Mouse (Mus musculus): ENCODE measurements around the gene Ahcyl2. TPM values are rescaled to one million over a fixed set of nuclear protein-coding genes. Genes with fewer than 3 reads are reported as not detected.

The Ahcyl2 gene
- polyA plus RNA-seq, 1 experiment from 2014 or later, result 20.2 TPM

DNA sequence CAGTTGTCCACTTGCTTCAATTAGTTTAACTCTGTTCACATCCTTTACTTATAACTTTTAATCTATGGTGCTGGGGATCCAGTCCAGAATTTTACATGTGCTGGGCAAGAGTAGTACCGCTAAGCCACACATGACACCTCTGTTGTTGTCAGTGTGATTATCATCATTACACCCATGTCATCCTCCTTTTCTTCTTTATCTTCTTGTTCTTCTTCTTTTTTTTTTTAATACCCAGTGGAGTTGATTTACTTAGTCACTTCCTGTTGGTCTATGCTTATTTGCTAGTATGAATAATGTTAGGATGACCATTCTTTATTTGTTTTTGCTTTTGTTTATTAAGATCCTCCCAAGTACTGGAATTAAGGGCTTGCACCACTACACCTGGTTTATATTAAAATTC is 133.6 kb downstream of the Ahcyl2 start:
- H3K4me2 ChIP-seq, result no peak overlapping the region
- H3K27me3 ChIP-seq, result no peaks in the 10 kb centered on the region
- WGBS, result 100% methylated on average over 1 of the region's 1 CpGs
- H3K27ac ChIP-seq (replicated peaks), result no peak overlapping the region
- no peaks in the 10 kb centered on the region for H3K9me3 ChIP-seq
- no peak overlapping the region for H3K9ac ChIP-seq
- H3K4me1 ChIP-seq (replicated peaks), result no peaks in the 10 kb centered on the region
- H3K36me3 ChIP-seq, result peaks cover 31% of the 10 kb centered on the region
- ATAC-seq (ENCODE audit: low FRiP score, low read depth), result no peak
- H3K4me3 ChIP-seq, result no peak overlapping the region

DNA sequence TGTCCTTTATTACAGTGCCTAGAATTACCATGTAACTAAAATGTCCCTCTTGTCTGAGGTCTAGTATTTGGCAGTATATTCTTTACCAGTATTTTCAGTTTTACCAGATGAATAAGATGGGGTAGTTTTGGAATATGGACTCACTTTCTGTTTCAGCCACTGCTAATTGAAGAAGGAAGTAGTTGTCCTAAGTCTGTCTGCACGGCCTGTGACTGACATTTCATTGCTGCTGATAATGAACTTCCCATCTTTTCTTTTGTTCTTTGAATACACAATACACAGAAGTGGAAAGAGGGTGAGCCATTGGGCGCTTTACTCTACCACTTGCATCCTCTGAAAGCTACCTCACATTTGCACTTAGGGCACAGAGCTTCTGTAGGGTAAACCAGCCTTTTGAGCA is 134.4 kb downstream of the Ahcyl2 start:
- Histone ChIP-seq H3K27ac (replicated peaks) (no peak overlapping the region), H3K9ac (no peak overlapping the region), H3K36me3 (peaks cover 22% of the 10 kb centered on the region), H3K4me1 (replicated peaks) (no peaks in the 10 kb centered on the region), H3K4me3 (no peak overlapping the region), H3K4me2 (no peak overlapping the region), H3K9me3 (no peaks in the 10 kb centered on the region), H3K27me3 (no peaks in the 10 kb centered on the region)
- 71% methylated on average over 2 of the region's 2 CpGs for WGBS
- no peak for ATAC-seq (ENCODE audit: low FRiP score, low read depth)

DNA sequence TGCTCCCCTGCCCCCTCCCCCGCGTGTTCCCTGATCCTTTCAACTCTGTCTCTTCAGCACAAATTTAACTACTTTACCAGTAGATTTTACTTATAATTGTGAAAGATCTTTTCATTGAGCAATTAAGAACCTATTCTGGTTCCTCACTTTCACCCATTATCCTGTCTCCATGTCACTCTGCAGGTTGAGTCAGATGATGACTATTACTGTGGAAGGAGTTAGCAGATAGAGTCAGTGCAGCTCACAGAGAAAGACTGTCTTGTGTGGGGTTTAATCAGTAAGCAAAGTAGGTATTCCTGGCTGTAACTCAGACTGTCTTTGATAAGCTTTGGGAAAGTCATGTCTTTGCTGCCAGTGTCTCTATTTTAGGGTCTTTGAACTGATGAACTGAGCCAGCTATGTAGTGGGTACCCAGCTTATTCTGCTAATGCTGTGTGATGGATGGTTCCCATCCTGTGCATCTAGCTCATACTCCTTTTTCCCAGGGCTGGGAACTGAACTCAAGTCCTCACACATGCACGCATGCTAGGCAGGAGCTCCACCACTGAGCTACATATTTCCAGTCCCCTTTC is 135.6 kb downstream of the Ahcyl2 start:
- Histone ChIP-seq H3K36me3 (peaks cover 21% of the 10 kb centered on the region; the same call in 1 of the 2 replicates), H3K9ac (no peak overlapping the region), H3K4me1 (replicated peaks) (no peaks in the 10 kb centered on the region), H3K27ac (replicated peaks) (no peak overlapping the region), H3K9me3 (no peaks in the 10 kb centered on the region), H3K27me3 (no peaks in the 10 kb centered on the region), H3K4me2 (no peak overlapping the region), H3K4me3 (no peak overlapping the region)
- 94% methylated on average over 3 of the region's 3 CpGs for WGBS
- ATAC-seq (ENCODE audit: low FRiP score, low read depth), result no peak

DNA sequence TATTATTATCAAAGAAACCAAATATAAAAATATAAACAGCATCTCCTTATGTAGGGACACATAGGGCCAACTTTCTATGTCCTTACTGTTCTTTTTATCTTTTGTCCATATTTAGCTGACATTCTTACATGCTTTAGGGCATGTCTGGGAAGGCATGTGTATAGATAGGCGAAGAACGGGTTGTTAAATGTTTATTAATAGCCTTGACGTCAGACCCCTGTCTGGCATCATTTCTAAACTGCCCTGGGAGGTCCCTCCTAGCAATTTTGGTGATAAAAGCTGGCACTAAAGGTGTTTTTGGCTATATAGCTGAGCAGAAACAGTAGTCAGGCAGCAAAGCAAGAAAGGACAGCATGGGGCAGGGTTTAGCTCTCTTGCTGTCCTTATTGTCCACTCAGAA is 136.5 kb downstream of the Ahcyl2 start:
- no peaks in the 10 kb centered on the region for H3K4me1 ChIP-seq (replicated peaks)
- no peak overlapping the region for H3K9ac ChIP-seq
- peaks cover 25% of the 10 kb centered on the region for H3K36me3 ChIP-seq
- 68% methylated on average over 3 of the region's 3 CpGs for WGBS
- H3K9me3 ChIP-seq, result no peaks in the 10 kb centered on the region
- H3K4me2 ChIP-seq, result no peak overlapping the region
- H3K27ac ChIP-seq (replicated peaks), result no peak overlapping the region
- no peak for ATAC-seq (ENCODE audit: low FRiP score, low read depth)
- no peaks in the 10 kb centered on the region for H3K27me3 ChIP-seq
- no peak overlapping the region for H3K4me3 ChIP-seq

DNA sequence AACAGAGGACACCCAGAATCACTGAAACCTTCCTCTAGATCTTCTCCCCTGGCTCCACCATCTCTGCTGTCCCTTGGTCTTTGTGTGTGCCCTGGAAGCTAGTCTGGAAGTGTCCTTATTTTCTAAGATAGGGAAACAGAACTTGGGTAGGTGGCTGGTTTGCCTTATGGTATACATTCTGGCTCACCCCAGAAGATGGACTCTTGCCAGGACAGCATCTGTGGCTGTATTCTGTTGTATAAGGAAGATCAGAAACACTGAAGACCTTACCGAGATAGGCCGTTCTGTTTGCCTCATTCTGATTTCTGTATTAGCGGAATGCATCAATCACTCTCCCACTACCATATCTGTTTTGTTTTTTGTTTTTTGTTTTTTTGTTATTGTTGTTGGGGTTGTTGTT is 142.8 kb downstream of the Ahcyl2 start:
- Histone ChIP-seq H3K27me3 (0 out of 2 replicates have a peak, but pooled peaks cover 7% of the 10 kb centered on the region), H3K27ac (replicated peaks) (no peak overlapping the region), H3K9ac (no peak overlapping the region), H3K4me3 (no peak overlapping the region), H3K9me3 (no peaks in the 10 kb centered on the region), H3K4me1 (replicated peaks) (no peaks in the 10 kb centered on the region), H3K4me2 (no peak overlapping the region), H3K36me3 (peaks cover 10% of the 10 kb centered on the region)
- WGBS, result 81% methylated on average over 3 of the region's 3 CpGs
- ATAC-seq (ENCODE audit: low FRiP score, low read depth), result no peak

DNA sequence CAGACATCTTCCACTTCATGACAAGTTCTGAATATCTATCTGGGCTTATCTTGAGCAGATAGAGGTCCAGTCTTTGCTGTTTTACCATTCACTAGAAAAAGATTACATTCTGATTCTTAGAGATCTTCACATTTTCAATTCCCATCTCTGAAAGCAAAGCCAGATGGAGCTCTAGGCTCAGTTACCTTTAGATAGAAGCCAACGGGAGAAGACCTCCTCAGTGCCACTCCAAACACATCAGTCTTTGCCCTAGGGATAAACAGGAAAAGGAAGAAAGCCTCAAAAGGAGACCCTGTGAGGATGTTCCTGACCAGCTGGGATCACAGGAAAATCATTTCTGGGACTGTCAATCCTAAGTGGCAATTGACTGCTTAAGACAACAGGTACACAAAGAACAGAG is 145.9 kb downstream of the Ahcyl2 start:
- H3K9ac ChIP-seq, result no peak overlapping the region
- H3K4me3 ChIP-seq, result no peak overlapping the region
- no peak for ATAC-seq (ENCODE audit: low FRiP score, low read depth)
- WGBS, result 57% methylated on average over 1 of the region's 1 CpGs
- H3K27me3 ChIP-seq, result peaks cover 13% of the 10 kb centered on the region; the same call in 1 of the 2 replicates
- no peak overlapping the region for H3K27ac ChIP-seq (replicated peaks)
- no peak overlapping the region for H3K4me2 ChIP-seq
- peaks cover 11% of the 10 kb centered on the region for H3K4me1 ChIP-seq (replicated peaks)
- H3K9me3 ChIP-seq, result no peaks in the 10 kb centered on the region
- H3K36me3 ChIP-seq, result peaks cover 6% of the 10 kb centered on the region; the same call in 1 of the 2 replicates

DNA sequence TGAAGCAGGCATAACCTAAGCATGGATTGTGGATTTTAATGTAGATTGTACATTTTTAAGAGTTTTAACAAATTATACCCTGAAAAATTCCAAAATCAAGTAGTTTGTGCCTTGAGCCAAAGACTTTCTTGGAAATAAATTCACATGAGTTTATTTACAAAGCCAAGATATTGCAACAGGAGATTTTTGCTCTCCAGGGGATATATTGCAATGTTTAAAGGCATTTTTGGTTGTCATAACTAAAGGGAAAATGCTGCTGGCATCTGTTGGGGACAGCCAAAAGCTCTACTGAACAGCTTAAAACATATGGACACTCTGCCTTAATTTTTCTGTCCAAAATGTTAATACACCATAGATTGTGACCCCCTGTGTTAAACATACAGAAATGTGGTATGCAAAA is 146.3 kb downstream of the Ahcyl2 start:
- peaks cover 11% of the 10 kb centered on the region for H3K4me1 ChIP-seq (replicated peaks)
- peaks cover 13% of the 10 kb centered on the region; the same call in 1 of the 2 replicates for H3K27me3 ChIP-seq
- H3K36me3 ChIP-seq, result peaks cover 4% of the 10 kb centered on the region; the same call in 1 of the 2 replicates
- ATAC-seq (ENCODE audit: low FRiP score, low read depth), result no peak
- H3K4me3 ChIP-seq, result no peak overlapping the region
- no peak overlapping the region for H3K4me2 ChIP-seq
- H3K27ac ChIP-seq (replicated peaks), result no peak overlapping the region
- no peak overlapping the region for H3K9ac ChIP-seq
- H3K9me3 ChIP-seq, result no peaks in the 10 kb centered on the region

DNA sequence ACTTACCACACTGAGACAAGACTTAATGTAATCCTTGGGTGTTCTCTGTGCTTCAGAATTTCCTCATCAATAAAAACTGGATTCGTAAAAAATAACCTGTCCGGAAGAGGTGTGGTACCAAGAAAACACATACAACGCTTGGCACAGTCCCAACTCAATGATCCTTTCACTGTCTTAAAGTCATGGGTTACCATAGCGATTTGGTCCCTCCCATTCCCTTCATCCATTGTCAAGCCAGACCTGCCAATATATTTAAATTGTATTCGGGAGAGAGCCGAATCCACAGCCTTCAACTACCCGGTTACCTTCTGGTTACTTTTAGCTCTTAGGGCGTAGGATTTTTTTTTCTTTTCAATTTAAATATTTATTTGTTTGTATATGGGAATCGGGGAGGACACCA is 148.0 kb downstream of the Ahcyl2 start:
- no peak for ATAC-seq (ENCODE audit: low FRiP score, low read depth)
- H3K9me3 ChIP-seq, result no peaks in the 10 kb centered on the region
- no peak overlapping the region for H3K9ac ChIP-seq
- peak overlapping the region; percentile 89; the same call in 1 of the 2 replicates for H3K4me2 ChIP-seq
- peaks cover 11% of the 10 kb centered on the region for H3K4me1 ChIP-seq (replicated peaks)
- WGBS, result 32% methylated on average over 9 of the region's 9 CpGs
- no peak overlapping the region for H3K4me3 ChIP-seq
- H3K27me3 ChIP-seq, result peaks cover 16% of the 10 kb centered on the region
- no peak overlapping the region for H3K27ac ChIP-seq (replicated peaks)
- no peaks in the 10 kb centered on the region for H3K36me3 ChIP-seq

DNA sequence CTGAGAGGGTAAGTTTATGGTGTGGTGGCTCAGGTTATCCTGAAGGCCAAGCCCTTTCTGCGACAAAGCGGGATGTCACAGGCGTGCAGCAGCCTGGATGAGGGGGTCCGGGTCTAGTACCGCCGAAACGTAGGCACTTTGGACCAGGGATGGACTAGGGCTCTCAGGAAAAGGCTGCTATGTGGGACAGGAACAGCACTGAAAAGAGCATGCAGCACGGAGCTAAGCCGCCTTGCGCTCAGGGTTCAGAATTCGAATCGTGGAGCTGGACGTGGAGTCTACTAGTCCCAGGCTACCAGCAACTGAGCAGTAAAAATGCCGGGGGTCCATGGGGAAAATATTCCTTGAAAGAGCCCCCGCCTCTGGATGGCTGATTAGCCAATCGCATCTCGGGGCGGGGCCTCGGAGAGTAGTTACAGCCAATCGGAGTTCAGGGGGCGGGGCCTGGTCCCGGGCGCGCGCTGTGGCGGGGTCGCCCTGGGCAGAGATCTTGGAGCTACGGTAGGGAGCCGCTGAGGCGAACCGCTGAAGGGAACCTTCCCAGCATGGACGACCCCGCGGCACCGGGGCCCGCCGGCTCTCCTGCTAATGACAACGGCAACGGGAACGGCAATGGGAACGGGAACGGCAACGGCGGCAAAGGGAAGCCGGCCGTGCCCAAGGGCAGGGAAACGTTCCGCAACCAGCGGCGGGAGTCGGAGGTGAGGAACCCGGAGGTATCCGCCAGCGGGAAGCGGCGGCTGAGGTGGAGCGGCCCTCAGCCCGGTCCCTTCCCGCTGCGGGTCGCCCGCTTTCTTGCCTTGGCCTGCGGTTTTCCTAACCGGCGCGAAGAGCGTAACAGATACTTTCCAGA is 148.9 kb downstream of the Ahcyl2 start, which contains the start of gene Strip2:
TSS of gene Strip2 (plus strand) at position 483 of the 853 bp plus-strand sequence.
- H3K4me1 ChIP-seq (replicated peaks), result peaks cover 11% of the 10 kb centered on the region
- H3K36me3 ChIP-seq, result no peaks in the 10 kb centered on the region
- peak within 1 kb of the TSS; percentile 73 for H3K27ac ChIP-seq (replicated peaks)
- peak within 1 kb of the TSS; percentile 89 for H3K4me2 ChIP-seq
- WGBS, result under 1% methylated on average over 67 of the region's 67 CpGs
- ATAC-seq (ENCODE audit: low FRiP score, low read depth), result peak; percentile 99
- H3K9ac ChIP-seq, result peak within 1 kb of the TSS; percentile 70
- peak within 1 kb of the TSS; percentile 97 for H3K4me3 ChIP-seq
- peaks cover 16% of the 10 kb centered on the region for H3K27me3 ChIP-seq
- no peaks in the 10 kb centered on the region for H3K9me3 ChIP-seq

DNA sequence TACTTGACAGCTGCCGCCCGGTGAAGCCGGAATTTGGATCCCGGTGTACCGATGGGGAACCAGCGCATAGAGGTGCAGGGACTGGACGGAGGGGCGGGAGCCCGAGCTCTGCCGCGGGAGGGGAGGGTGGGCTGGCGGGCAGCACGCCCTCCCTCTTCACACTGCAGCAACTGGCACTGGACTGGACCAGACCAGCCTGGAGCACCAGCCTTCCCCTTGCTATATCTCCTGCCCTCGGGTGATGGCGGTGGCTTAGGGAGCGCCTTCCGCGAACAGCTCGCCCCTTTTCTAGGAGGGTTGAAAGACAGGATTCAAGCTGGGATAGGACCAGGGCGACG is 149.5 kb downstream of the Ahcyl2 start:
- Histone ChIP-seq H3K9me3 (no peaks in the 10 kb centered on the region), H3K4me1 (replicated peaks) (peaks cover 11% of the 10 kb centered on the region), H3K4me2 (peak overlapping the region; percentile 89), H3K4me3 (peak overlapping the region; percentile 97), H3K27ac (replicated peaks) (peak overlapping the region; percentile 73), H3K9ac (peak overlapping the region; percentile 70), H3K36me3 (no peaks in the 10 kb centered on the region), H3K27me3 (peaks cover 16% of the 10 kb centered on the region)
- ATAC-seq (ENCODE audit: low FRiP score, low read depth), result peak; percentile 71
- WGBS, result 0% methylated on average over 21 of the region's 21 CpGs

DNA sequence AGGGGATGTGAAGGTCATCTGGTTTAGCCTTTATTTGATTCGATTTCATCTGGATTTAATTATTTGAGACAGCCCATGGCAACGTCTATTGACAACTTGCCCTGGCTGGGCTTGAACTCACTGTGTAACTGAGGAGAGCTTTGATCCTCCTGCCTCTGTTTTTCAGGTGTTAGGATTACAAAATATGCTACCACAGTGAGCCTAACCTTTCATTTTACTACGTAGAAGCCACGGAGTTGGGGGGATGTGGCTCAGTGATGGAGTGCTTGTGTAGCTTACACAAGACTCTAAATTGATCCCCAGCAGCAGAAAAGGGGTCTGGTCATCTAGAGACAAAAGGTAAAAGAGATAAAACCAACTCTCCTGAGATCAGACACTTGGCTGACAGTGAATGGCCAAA is 150.1 kb downstream of the Ahcyl2 start:
- Histone ChIP-seq H3K4me3 (peak overlapping the region; percentile 97), H3K27me3 (peaks cover 16% of the 10 kb centered on the region), H3K36me3 (no peaks in the 10 kb centered on the region), H3K4me2 (peak overlapping the region; percentile 89), H3K9ac (0 out of 2 replicates have a peak overlapping the region, but pooled peaks have one; percentile 70), H3K4me1 (replicated peaks) (peaks cover 11% of the 10 kb centered on the region), H3K9me3 (no peaks in the 10 kb centered on the region), H3K27ac (replicated peaks) (no peak overlapping the region)
- WGBS, result 38% methylated on average over 4 of the region's 4 CpGs
- no peak for ATAC-seq (ENCODE audit: low FRiP score, low read depth)

DNA sequence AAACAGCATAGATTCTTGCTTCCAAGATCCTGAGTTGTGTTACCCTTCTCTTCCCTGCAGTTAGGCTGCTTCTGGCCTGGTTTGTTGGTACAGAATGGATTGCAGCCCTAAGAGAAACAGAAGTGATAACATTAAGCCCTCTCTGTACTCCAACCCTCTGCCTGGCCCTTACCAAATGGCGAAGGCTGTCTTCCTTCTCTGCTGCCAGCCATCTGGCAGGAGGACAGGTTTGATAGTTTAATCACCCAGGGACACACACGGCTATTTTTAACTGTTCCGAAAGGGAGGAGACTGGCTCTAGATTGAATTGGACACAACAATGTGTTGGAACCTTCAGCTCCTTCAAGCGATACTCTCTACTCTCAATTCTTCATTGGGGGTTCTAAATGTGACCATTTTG is 155.7 kb downstream of the Ahcyl2 start:
- no peaks in the 10 kb centered on the region for H3K4me1 ChIP-seq (replicated peaks)
- peaks cover 5% of the 10 kb centered on the region for H3K27me3 ChIP-seq
- no peak overlapping the region for H3K4me2 ChIP-seq
- 80% methylated on average over 4 of the region's 4 CpGs for WGBS
- ATAC-seq (ENCODE audit: low FRiP score, low read depth), result no peak
- H3K9me3 ChIP-seq, result no peaks in the 10 kb centered on the region
- H3K27ac ChIP-seq (replicated peaks), result no peak overlapping the region
- H3K4me3 ChIP-seq, result no peak overlapping the region
- H3K9ac ChIP-seq, result no peak overlapping the region
- H3K36me3 ChIP-seq, result no peaks in the 10 kb centered on the region; the same call in 1 of the 2 replicates

All from hindbrain, embryonic 15.5 days (tissue).